Mouse (Mus musculus): ENCODE measurements around the gene Idh2. TPM values are rescaled to one million over a fixed set of nuclear protein-coding genes. Genes with fewer than 3 reads are reported as not detected.
A peak's percentile ranks its signal among the peaks of the same experiment; 100 is the strongest.

Idh2 gene
- total RNA-seq, 2 experiments from 2014 or later = 63.8 to 69.8 TPM

DNA sequence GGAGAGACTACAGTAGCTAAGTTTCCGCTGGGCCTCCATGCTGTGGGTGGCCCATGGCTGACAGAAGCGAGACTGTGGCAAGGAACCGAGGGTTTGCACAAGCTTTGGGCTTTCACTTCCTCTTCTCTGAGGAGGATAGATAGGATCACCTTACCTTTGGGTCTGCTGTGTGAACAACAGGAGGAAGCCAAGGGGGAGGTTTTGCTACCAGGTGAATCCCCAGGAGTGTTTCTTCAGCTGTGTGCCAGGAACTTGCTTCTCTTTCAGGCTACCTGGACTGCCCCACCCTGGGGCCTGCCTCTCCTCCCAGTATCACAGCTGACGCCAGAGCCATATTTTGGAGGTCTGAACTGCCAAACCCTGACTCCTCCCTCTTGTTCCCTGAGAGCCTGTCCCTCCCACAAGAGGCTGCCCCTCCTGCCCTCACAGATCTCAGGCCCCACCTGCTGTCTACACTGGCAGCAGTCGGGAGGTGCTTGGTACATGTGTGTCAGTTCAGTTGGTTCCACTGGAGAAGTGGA is 40.2 kb downstream of the Idh2 start:
- DNase-seq (ENCODE audit: low spot score in 2 of 2) = no peak
- TF ChIP-seq CTCF (conservative IDR thresholded peaks at IDR 0.05) = no peak

GRCm38 (mm10) chr7:80073506-80073905 is 41.7 kb downstream of the Idh2 start:
- H3K27ac ChIP-seq = peak overlapping the region; percentile 68; the same call in 1 of the 2 replicates
- no peak for TF ChIP-seq CTCF (conservative IDR thresholded peaks at IDR 0.05)
- DNase-seq (ENCODE audit: low spot score in 2 of 2) = no peak
- no peak overlapping the region for H3K4me3 ChIP-seq

More for the DNA sequence above, 40.2 kb downstream of the Idh2 start:
- Histone ChIP-seq H3K27ac (peak overlapping the region; percentile 36; the same call in 1 of the 2 replicates), H3K4me3 (no peak overlapping the region)

DNA sequence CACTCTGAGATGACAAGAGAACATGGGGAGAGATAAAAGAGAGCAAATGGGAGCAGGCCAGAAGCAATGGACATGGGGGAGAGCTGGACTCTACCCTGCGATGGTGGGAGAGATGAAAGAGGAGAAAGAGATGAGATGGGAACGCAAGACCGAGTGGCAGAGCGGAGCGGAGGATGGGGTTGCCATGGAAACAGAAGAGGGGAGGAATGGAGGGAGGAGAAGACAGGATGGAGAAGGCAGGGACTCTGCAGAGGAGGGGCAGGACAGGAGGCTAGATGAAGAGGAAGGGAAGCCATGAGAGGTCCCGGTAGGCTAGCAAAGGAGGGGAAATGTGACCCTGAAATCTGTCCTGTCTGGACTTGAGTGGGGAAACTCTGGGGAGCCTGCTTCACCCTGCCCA is 42.9 kb downstream of the Idh2 start:
- peak; percentile 59 to 80 for DNase-seq (ENCODE audit: low spot score in 2 of 2)
- Histone ChIP-seq H3K4me3 (no peak overlapping the region; the same call in 1 of the 2 replicates), H3K27ac (peak overlapping the region; percentile 68)
- TF ChIP-seq CTCF (conservative IDR thresholded peaks at IDR 0.05) = no peak

DNA sequence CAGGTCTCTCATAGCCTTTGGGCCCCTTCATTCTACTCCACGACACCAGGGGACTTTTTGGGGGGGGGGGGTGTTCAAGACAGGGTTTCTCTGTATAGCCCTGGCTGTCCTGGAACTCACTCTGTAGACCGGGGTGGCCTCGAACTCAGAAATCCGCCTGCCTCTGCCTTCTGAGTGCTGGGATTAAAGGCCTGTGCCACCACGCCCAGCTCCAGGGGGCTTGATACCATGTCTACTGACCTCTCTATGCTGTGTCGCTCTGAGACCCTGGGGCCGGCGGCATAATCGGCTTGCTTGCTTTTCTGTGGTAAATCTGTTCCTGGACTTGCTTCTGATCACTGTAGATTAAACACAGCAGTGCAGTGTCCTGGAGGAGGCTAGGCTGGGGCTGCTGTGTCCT is 44.0 kb downstream of the Idh2 start:
- no peak overlapping the region for H3K4me3 ChIP-seq
- DNase-seq (ENCODE audit: low spot score in 2 of 2) = no peak
- no peak for TF ChIP-seq CTCF (conservative IDR thresholded peaks at IDR 0.05)
- peak overlapping the region; percentile 68; the same call in 1 of the 2 replicates for H3K27ac ChIP-seq

GRCm38 (mm10) chr7:80069615-80070327 is 45.4 kb downstream of the Idh2 start:
- Histone ChIP-seq H3K4me3 (no peak overlapping the region), H3K27ac (peak overlapping the region; percentile 77)
- 0 out of 2 replicates have a peak, but pooled peaks have one; percentile 8 for TF ChIP-seq CTCF (conservative IDR thresholded peaks at IDR 0.05)
- peak; percentile 67 to 78 for DNase-seq (ENCODE audit: low spot score in 2 of 2)

- DNase-seq (ENCODE audit: low spot score in 2 of 2) = no peak
- Histone ChIP-seq H3K27ac (no peak overlapping the region), H3K4me3 (no peak overlapping the region)
- TF ChIP-seq CTCF (conservative IDR thresholded peaks at IDR 0.05) = no peak
Observed at GRCm38 (mm10) chr7:80068341-80068740, 46.9 kb downstream of the Idh2 start.

GRCm38 (mm10) chr7:80066675-80067455 is 48.3 kb downstream of the Idh2 start:
- peak overlapping the region; percentile 36; the same call in 1 of the 2 replicates for H3K27ac ChIP-seq
- no peak for DNase-seq (ENCODE audit: low spot score in 2 of 2)
- no peak overlapping the region for H3K4me3 ChIP-seq
- no peak for TF ChIP-seq CTCF (conservative IDR thresholded peaks at IDR 0.05)

- Histone ChIP-seq H3K4me3 (no peak overlapping the region), H3K27ac (no peak overlapping the region)
- no peak for DNase-seq (ENCODE audit: low spot score in 2 of 2)
- no peak for TF ChIP-seq CTCF (conservative IDR thresholded peaks at IDR 0.05)
Observed at GRCm38 (mm10) chr7:80065250-80065649, 49.9 kb downstream of the Idh2 start.

DNA sequence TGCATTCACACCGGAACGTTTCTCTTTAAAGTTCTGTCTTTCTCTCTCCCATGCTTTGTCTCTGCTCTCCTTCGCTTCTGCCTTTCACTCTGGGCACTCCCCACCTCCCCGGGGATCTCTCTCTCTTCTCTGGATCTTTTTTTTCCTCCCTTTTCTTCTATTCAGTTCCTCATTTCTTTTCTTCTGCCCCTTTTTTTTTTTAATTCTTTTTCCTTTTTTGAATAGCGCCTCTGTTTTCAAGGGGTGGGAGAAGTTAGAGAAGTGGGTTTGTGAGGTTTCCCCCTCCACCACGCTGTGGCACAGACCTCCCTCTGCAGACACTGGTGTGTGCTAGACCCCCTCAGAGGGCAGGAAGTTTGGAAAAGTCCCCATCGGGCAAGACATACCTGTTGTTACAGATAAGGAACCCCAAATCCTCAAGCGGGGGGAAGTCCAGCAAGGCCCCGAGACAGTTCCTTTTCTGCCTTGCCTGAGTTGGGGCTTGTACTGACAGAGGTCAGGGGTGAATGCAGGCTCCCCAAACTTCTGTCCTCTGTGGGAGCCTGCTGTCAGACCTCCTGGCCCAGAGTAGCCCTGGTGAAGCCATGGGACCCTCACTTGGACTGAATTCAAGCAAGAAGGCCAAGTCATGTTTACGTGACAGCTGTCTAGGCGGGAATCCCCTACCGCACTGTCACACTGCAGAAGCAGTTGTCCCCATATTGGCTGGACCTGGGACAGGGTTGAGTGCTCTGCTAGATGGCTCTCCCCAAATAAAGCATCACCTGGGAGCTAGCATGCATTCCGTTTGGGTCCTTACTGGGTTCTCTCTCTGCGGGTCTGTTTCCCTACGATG is 51.1 kb downstream of the Idh2 start:
- DNase-seq (ENCODE audit: low spot score in 2 of 2) = no peak
- H3K27ac ChIP-seq = no peak overlapping the region
- no peak overlapping the region for H3K4me3 ChIP-seq
- no peak for TF ChIP-seq CTCF (conservative IDR thresholded peaks at IDR 0.05)

GRCm38 (mm10) chr7:80063244-80063643 is 51.9 kb downstream of the Idh2 start:
- DNase-seq (ENCODE audit: low spot score in 2 of 2) = no peak
- TF ChIP-seq CTCF (conservative IDR thresholded peaks at IDR 0.05) = no peak
- Histone ChIP-seq H3K27ac (no peak overlapping the region), H3K4me3 (no peak overlapping the region)

GRCm38 (mm10) chr7:80062083-80062826 is 52.9 kb downstream of the Idh2 start:
- Histone ChIP-seq H3K4me3 (no peak overlapping the region), H3K27ac (no peak overlapping the region)
- no peak for DNase-seq (ENCODE audit: low spot score in 2 of 2)
- no peak for TF ChIP-seq CTCF (conservative IDR thresholded peaks at IDR 0.05)

Measured in layer of hippocampus, adult 2 months (tissue).